Mouse (Mus musculus) spleen, adult 10 weeks (tissue): ENCODE measurements around the gene Gm10376. TPM values are rescaled to one million over a fixed set of nuclear protein-coding genes. Genes with fewer than 3 reads are reported as not detected.

Source experiments
- polyA plus RNA-seq: library from polyadenylated mRNA; stranded (reverse); fragments of 350-450 nt; fragmentation: Illumina TruSeq; extraction: RNeasy Lipid Tissue Mini Kit (QIAGEN cat#74804); gene quantifications from one replicate; pipeline ENCODE4 v1.2.3, GENCODE M21; 2015; ENCODE audit warnings: low replicate concordance; ENCODE audit not compliant: insufficient read depth

Gm10376 gene
- not detected for polyA plus RNA-seq

DNA sequence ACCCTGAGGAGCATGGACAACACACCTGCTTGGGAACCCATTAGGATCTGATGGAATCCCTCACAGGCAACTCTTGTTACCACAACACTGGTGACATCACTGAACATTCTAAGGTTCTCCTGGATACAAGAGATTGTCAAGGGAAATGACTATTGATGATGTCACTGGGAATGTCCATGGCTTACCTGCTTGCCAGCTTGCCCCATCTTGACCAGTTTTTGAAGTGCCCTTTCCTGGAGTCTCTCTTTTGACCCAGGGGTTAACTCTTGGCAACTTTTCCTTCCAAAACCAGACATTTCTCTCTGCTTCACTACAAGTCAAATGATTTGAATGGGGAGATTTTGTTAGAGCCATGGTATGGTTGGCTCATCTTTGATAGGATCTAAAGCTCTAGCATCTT, at the start of gene Gm10376:
Gm10376 (minus strand) TSS at position 101 of the 400 bp plus-strand sequence.

DNA sequence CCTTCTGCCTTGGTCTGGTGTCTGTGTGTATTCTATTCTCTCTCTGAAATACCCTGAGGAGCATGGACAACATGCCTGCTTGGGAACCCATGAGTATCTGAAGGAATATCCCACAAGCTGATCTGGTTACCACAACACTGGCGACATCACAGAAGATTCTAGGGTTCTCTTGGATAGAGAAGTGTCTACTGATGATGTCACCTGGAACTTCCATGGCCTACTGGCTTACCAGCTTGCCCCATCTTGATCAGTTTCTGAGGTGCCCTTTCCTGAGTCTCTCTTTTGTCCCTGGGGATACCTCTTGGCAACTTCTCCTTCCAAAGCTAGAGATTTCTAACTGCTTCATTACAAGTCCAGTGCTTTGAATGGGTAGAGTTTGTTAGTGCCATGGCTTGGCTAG, 21.9 kb downstream of the Gm10376 start, which contains the start of gene Gm8082:
Gm8082 (minus strand) TSS at position 101 of the 400 bp plus-strand sequence.

Other genes starting within 250 kb of the Gm10376 start
- not detected for gene Gm3015, start 246.8 kb downstream of the Gm10376 start, polyA plus RNA-seq
- gene Gm10377, start 217.6 kb downstream of the Gm10376 start, polyA plus RNA-seq, result not detected
- gene Gm21977, start 162.2 kb downstream of the Gm10376 start, polyA plus RNA-seq, result not detected
- gene Gm8082, start 22.0 kb downstream of the Gm10376 start, polyA plus RNA-seq, result not detected
- gene Gm8094, start 61.0 kb upstream of the Gm10376 start, polyA plus RNA-seq, result not detected
- gene Gm8104, start 85.0 kb upstream of the Gm10376 start, polyA plus RNA-seq, result not detected
- not detected for gene Gm7233, start 164.2 kb upstream of the Gm10376 start, polyA plus RNA-seq
- not detected for gene Gm8122, start 219.7 kb upstream of the Gm10376 start, polyA plus RNA-seq
- gene Gm8126, start 243.0 kb upstream of the Gm10376 start, polyA plus RNA-seq, result not detected